Mouse (Mus musculus) ES-Bruce4 (cell line): ENCODE results near the gene Agr2. TPM values are rescaled to one million over a fixed set of nuclear protein-coding genes. Genes with fewer than 3 reads are reported as not detected.

Experiments used
- H3K27ac ChIP-seq: 2 replicates; pipeline ENCODE4 v1.5.1; 2012; ENCODE audit warnings: low read length, inconsistent platforms; ENCODE audit not compliant: insufficient read depth
- H3K27me3 ChIP-seq: 2 replicates; pipeline ENCODE4 v1.6.1; 2012; ENCODE audit warnings: mild to moderate bottlenecking, low read length, inconsistent platforms; ENCODE audit not compliant: control insufficient read depth, poor library complexity, insufficient read depth, severe bottlenecking
- H3K36me3 ChIP-seq: 2 replicates; pipeline ENCODE4 v1.6.1; 2012; ENCODE audit warnings: inconsistent platforms, mild to moderate bottlenecking, low read length, moderate library complexity; ENCODE audit not compliant: control insufficient read depth, poor library complexity, insufficient read depth, severe bottlenecking
- H3K4me1 ChIP-seq: one replicate; pipeline ENCODE4 v1.8.1; 2011; ENCODE audit warnings: low read length; ENCODE audit not compliant: control insufficient read depth, insufficient read depth
- H3K4me3 ChIP-seq: 2 replicates; pipeline ENCODE4 v1.5.1; 2011; ENCODE audit warnings: low read depth, mild to moderate bottlenecking, low read length
- H3K9ac ChIP-seq: 2 replicates; pipeline ENCODE4 v1.6.1; 2012; ENCODE audit warnings: low read depth, mild to moderate bottlenecking, inconsistent platforms; ENCODE audit not compliant: poor library complexity, severe bottlenecking
- H3K9me3 ChIP-seq: replicated peaks from 2 replicates; pipeline ENCODE4 v1.6.1; 2012; ENCODE audit warnings: mild to moderate bottlenecking, low read length, inconsistent platforms; ENCODE audit not compliant: control insufficient read depth, poor library complexity, insufficient read depth, severe bottlenecking
- CTCF ChIP-seq: IDR thresholded peaks from one replicate; pipeline ENCODE4 v1.8.1; 2011; ENCODE audit warnings: low read depth, low read length
- EP300 ChIP-seq: IDR thresholded peaks from 2 replicates; pipeline ENCODE4 v1.6.1; 2011; ENCODE audit warnings: low read depth, low read length; ENCODE audit not compliant: insufficient read depth
- POLR2A ChIP-seq: IDR thresholded peaks from one replicate; pipeline ENCODE4 v1.8.1; 2011; ENCODE audit warnings: low read length; ENCODE audit not compliant: insufficient read depth
- polyA plus RNA-seq: library from polyadenylated mRNA; stranded (reverse); fragments of >200 nt; gene quantifications from 2 replicates; pipeline ENCODE4 v1.2.4, GENCODE M21; 2011; ENCODE audit warnings: low read depth; ENCODE audit not compliant: missing spikeins, insufficient read depth, insufficient read length

The Agr2 gene
- polyA plus RNA-seq, 1 experiment, result not detected

DNA sequence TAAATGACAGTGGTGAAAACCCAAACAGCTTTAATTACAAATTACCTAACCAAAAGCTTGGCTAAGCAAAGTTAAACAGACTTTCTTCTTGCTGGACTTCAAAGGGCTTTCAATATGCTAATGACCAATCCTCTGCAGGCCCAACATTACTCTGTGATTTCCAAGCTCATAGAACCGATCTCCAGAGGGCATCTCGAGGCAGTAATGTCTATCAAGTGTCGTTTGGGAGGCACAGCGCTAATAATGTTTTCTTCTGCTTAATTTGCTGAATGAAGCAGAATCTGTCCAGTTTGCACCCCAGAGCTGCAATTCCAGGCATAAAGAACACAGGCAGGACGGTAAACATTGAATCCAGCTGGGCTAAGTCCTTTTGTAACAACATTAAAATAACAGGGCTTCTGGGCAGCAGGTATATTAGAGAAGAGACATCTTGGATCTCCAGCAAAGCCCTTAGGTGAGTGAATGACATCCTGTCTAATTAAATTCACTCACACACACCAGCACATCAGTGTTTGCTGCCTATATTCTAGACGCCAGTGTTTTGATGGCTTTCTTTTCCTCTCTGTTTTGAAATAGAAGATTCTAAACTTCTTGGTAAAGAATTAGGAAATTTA is 15.0 kb upstream of the Agr2 start:
- no peak overlapping the region for H3K27ac ChIP-seq
- no peak for TF ChIP-seq CTCF
- no peak for TF ChIP-seq POLR2A
- no peak for TF ChIP-seq EP300
- no peaks in the 10 kb centered on the region for H3K27me3 ChIP-seq
- H3K4me3 ChIP-seq, result no peak overlapping the region
- H3K9me3 ChIP-seq, result no peaks in the 10 kb centered on the region; the same call in 1 of the 2 replicates
- no peaks in the 10 kb centered on the region for H3K4me1 ChIP-seq
- no peaks in the 10 kb centered on the region for H3K36me3 ChIP-seq
- no peak overlapping the region for H3K9ac ChIP-seq

DNA sequence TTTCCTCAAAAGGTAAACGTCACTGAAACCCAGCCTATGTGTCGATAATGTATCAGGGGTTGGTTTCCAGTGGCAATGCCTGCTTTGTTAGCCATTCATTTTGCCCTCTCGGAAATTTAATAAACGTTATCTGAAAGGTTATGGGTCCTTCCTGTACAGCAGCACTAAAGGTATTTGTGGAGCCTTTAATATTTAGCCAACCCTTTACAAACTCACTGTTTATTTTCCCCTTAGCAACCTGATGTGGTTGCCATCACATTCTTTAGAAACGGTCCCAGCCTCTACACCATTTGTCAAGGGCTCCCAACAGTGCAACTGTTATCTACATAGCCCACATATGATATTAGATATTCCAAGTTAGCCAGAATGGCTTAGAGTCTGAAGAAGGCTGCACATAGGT is 13.1 kb upstream of the Agr2 start:
- Histone ChIP-seq H3K4me1 (no peaks in the 10 kb centered on the region), H3K27me3 (no peaks in the 10 kb centered on the region), H3K4me3 (no peak overlapping the region), H3K9me3 (no peaks in the 10 kb centered on the region; the same call in 1 of the 2 replicates), H3K9ac (no peak overlapping the region), H3K27ac (no peak overlapping the region), H3K36me3 (no peaks in the 10 kb centered on the region)
- TF ChIP-seq CTCF (no peak), POLR2A (no peak), EP300 (no peak)

DNA sequence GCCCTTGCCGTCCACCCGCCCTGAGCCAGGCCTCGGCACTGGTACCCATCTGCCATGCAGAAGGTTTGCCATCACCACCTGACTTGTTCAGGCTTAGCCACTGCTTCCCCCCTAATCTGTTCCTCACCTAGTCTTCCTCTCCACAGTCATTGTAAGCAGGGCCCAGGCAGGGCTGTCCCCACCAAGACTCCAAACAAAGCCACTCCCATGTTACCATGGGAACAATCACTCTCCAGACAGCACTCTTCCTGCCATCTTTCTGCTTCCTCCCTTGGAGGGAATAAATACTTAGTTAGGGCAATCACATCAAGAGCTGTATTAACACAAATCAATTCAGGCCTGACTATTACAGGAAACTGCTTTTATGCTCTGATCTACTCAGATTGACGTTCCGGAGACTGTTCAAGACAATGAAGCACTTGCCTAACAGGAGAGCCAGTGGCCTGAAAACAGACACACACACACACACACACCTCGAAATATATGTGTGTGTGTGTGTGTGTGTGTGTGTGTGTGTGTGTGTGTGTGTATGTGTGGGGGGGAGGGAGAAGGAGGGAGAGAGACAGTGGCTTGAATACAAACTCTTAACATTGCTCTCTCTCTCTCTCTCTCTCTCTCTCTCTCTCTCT is 10.9 kb upstream of the Agr2 start:
- Histone ChIP-seq H3K27me3 (no peaks in the 10 kb centered on the region), H3K4me1 (no peaks in the 10 kb centered on the region), H3K36me3 (no peaks in the 10 kb centered on the region), H3K27ac (no peak overlapping the region), H3K9me3 (no peaks in the 10 kb centered on the region; the same call in 1 of the 2 replicates), H3K4me3 (no peak overlapping the region), H3K9ac (no peak overlapping the region)
- TF ChIP-seq POLR2A (no peak), EP300 (no peak), CTCF (no peak)

DNA sequence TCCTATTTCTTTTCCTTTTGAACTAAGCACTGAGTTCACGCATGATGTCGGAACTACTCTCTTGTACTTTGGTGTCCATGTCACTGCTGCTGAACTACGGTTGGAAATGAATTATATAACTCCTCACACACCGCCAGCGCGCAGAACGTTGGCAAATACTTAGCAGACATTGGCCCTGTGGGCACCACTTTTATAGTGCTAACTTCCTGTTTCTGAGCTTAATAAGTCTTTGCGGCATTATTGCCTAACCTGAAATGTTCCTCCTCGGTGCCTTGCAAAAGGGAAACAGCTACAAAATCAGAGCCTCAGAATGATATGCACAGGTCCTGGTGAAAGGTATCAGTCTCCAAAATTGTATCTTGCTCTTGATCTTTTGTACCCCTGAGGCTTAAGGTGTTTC is 9.2 kb upstream of the Agr2 start:
- TF ChIP-seq EP300, result no peak
- no peak for TF ChIP-seq POLR2A
- H3K27me3 ChIP-seq, result no peaks in the 10 kb centered on the region
- no peaks in the 10 kb centered on the region for H3K4me1 ChIP-seq
- no peak overlapping the region for H3K27ac ChIP-seq
- H3K9ac ChIP-seq, result no peak overlapping the region
- H3K36me3 ChIP-seq, result no peaks in the 10 kb centered on the region
- H3K9me3 ChIP-seq, result no peaks in the 10 kb centered on the region; the same call in 1 of the 2 replicates
- H3K4me3 ChIP-seq, result no peak overlapping the region

DNA sequence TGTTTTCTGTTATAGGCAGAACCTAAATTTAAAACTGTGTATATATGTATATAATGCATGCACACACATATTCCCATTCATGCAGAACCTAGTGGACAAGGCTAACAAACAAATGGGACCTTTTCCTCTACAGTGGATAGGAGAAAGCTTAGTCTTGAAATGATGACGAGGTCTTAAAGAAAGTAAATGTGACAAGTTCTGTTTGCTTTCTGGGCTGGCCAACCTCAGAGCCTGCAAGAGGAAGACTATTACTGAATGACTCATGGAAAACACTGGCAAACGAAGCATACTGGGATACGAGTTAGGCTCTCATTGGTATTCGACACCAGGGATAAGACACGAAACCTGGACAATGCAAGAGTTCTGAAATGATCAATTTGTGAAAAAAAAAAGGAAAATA is 8.0 kb upstream of the Agr2 start:
- no peaks in the 10 kb centered on the region for H3K27me3 ChIP-seq
- TF ChIP-seq CTCF, result no peak
- TF ChIP-seq EP300, result no peak
- TF ChIP-seq POLR2A, result no peak
- no peak overlapping the region for H3K9ac ChIP-seq
- H3K9me3 ChIP-seq, result no peaks in the 10 kb centered on the region; the same call in 1 of the 2 replicates
- no peaks in the 10 kb centered on the region for H3K4me1 ChIP-seq
- no peak overlapping the region for H3K27ac ChIP-seq
- no peak overlapping the region for H3K4me3 ChIP-seq
- no peaks in the 10 kb centered on the region for H3K36me3 ChIP-seq

DNA sequence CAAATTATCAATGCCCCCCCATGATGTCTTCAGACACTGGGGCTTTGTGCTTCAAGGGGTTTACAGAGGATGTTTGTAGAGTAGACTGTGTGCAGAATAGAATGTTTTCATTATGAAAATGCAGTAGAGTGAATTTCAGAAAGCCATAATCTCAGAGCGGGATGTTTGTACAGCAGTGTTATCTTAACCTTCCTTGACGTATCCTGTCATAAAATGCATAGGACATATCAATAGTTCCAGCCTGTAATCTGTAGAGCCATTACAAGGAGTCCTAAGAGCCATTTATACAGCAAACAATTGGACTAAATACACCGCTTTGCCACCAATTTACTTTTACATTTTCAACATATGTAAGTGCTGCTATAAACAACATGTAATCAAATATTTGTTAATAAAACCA is 876 bp downstream of the Agr2 start:
- Histone ChIP-seq H3K4me3 (no peak overlapping the region), H3K9me3 (no peaks in the 10 kb centered on the region), H3K9ac (no peak overlapping the region), H3K4me1 (no peaks in the 10 kb centered on the region), H3K27me3 (no peaks in the 10 kb centered on the region), H3K27ac (no peak overlapping the region), H3K36me3 (no peaks in the 10 kb centered on the region)
- TF ChIP-seq EP300 (no peak), POLR2A (no peak), CTCF (no peak)
